Mouse (Mus musculus) CH12.LX (cell line): ENCODE data around the gene Cdk4. TPM values are rescaled to one million over a fixed set of nuclear protein-coding genes. Genes with fewer than 3 reads are reported as not detected.

ENCODE experiments used
- DNase-seq: peaks from one replicate; pipeline ENCODE4 v3.0.0-alpha.2; 2013; ENCODE audit errors: extremely low read depth
- H3K27ac ChIP-seq: 2 replicates; pipeline ENCODE4 v1.5.1; 2012; ENCODE audit warnings: low read depth, mild to moderate bottlenecking, control low read depth, moderate library complexity; ENCODE audit not compliant: insufficient read depth
- H3K27me3 ChIP-seq: replicated peaks from 2 replicates; pipeline ENCODE3; 2012; ENCODE audit warnings: inconsistent platforms
- H3K36me3 ChIP-seq, 2 experiments: replicated peaks in 1 of 2; 2 replicates each; pipeline versions ENCODE3 to v1.6.1; 2012; ENCODE audit warnings: inconsistent platforms in 1 of 2, low read length in 1 of 2, mild to moderate bottlenecking in 1 of 2, mixed read lengths in 1 of 2, moderate library complexity in 1 of 2; ENCODE audit not compliant: control insufficient read depth in 1 of 2, insufficient read depth in 1 of 2
- H3K4me1 ChIP-seq, 2 experiments: 2 replicates each; pipeline ENCODE4 v1.6.1; 2012; ENCODE audit warnings: inconsistent platforms in 1 of 2, moderate library complexity in 1 of 2; ENCODE audit not compliant: insufficient read depth in 2 of 2, control insufficient read depth in 1 of 2
- H3K4me2 ChIP-seq: 2 replicates; pipeline ENCODE4 v1.6.1; 2012; ENCODE audit warnings: low read depth, mild to moderate bottlenecking, control low read depth; ENCODE audit not compliant: poor library complexity, insufficient read depth, severe bottlenecking
- H3K4me3 ChIP-seq, 3 experiments: fragments of 150-350 bp in 1 of 3; sonication (generic) in 1 of 3; replicated peaks in 1 of 3; 2 replicates each; pipeline versions ENCODE3 to v1.5.1; 2011 to 2012; ENCODE audit warnings: low read depth in 2 of 3, low read length in 2 of 3, mild to moderate bottlenecking in 2 of 3, moderate library complexity in 2 of 3, control low read depth in 1 of 3, improper control_type of control experiment in 1 of 3, inconsistent platforms in 1 of 3, mixed read lengths in 1 of 3; ENCODE audit not compliant: poor library complexity in 1 of 3
- H3K79me2 ChIP-seq: replicated peaks from 2 replicates; pipeline ENCODE4 v1.6.1; 2012; ENCODE audit warnings: mild to moderate bottlenecking, moderate library complexity; ENCODE audit not compliant: control insufficient read depth, poor library complexity, insufficient read depth, severe bottlenecking; ENCODE audit errors: extremely low read depth
- H3K9ac ChIP-seq: 2 replicates; pipeline ENCODE4 v1.6.1; 2012; ENCODE audit warnings: low read depth, mild to moderate bottlenecking, control low read depth, moderate library complexity; ENCODE audit not compliant: insufficient read depth
- H3K9me3 ChIP-seq: replicated peaks from 2 replicates; pipeline ENCODE3; 2012; ENCODE audit warnings: low read length, inconsistent platforms, mixed read lengths
- CTCF ChIP-seq, 2 experiments: IDR thresholded peaks in 1 of 2; conservative IDR thresholded peaks in 1 of 2; 2 replicates each; pipeline ENCODE4 v1.5.1; 2011 to 2012; ENCODE audit warnings: low read depth in 2 of 2, low read length in 2 of 2, improper control_type of control experiment in 1 of 2, inconsistent platforms in 1 of 2, mild to moderate bottlenecking in 1 of 2, moderate library complexity in 1 of 2
- HCFC1 ChIP-seq: IDR thresholded peaks from 2 replicates; pipeline ENCODE4 v1.6.1; 2012; ENCODE audit warnings: low read depth, mild to moderate bottlenecking, inconsistent platforms, low read length, improper control_type of control experiment
- IRF4 ChIP-seq: IDR thresholded peaks from 2 replicates; pipeline ENCODE4 v1.6.1; 2014; ENCODE audit warnings: low read depth, mild to moderate bottlenecking, inconsistent platforms, low read length, improper control_type of control experiment
- JUND ChIP-seq: conservative IDR thresholded peaks from 2 replicates; pipeline ENCODE4 v1.6.1; 2011; ENCODE audit warnings: low read depth, low read length, improper control_type of control experiment
- MAX ChIP-seq: IDR thresholded peaks from 2 replicates; pipeline ENCODE4 v1.6.1; 2011; ENCODE audit warnings: low read length, improper control_type of control experiment
- USF2 ChIP-seq: conservative IDR thresholded peaks from 2 replicates; pipeline ENCODE4 v1.6.1; 2011; ENCODE audit warnings: low read depth, low read length, improper control_type of control experiment
- ZNF384 ChIP-seq: IDR thresholded peaks from 2 replicates; pipeline ENCODE4 v1.6.1; 2012; ENCODE audit warnings: low read depth, low read length, improper control_type of control experiment, inconsistent platforms
- dilution Hi-C: fragments of 300-500 bp; cut with MboI; formaldehyde crosslinking; loops from 2 replicates; pipeline ENCODE4 v1.14.3; 2020; ENCODE audit warnings: low sequenced_read_pairs; ENCODE audit not compliant: extremely low pct_unique_long_range_greater_than_20kb, extremely low pct_ligation_motif_present
- in situ Hi-C: fragments of 300-500 bp; cut with MboI; formaldehyde crosslinking; loops from 3 replicates; pipeline ENCODE4 v1.14.3; 2019; ENCODE audit warnings: low sequenced_read_pairs, low pct_ligation_motif_present, low pct_unique_long_range_greater_than_20kb, mixed read lengths
- polyA plus RNA-seq: library from polyadenylated mRNA; unstranded; fragments of >175 nt; gene quantifications from 2 replicates; pipeline ENCODE4 v1.2.1, GENCODE M21; 2012; ENCODE audit warnings: low read depth; ENCODE audit not compliant: insufficient read length
- total RNA-seq, 2 experiments: library from RNA; depleted of rRNA; stranded (reverse); fragments of 300-350 nt in 1 of 2; fragments of >200 nt in 1 of 2; gene quantifications; 2 replicates each; pipeline ENCODE4 v1.2.3; 2012 to 2014

The Cdk4 gene
- total and polyA plus RNA-seq, 3 experiments = 257 to 921 (median 864) TPM

- no peaks in the 10 kb centered on the region for H3K9me3 ChIP-seq
- DNase-seq = peak; percentile 41
- H3K27me3 ChIP-seq = no peaks in the 10 kb centered on the region
- H3K36me3 ChIP-seq = peaks cover 52 to 84% of the 10 kb centered on the region in 2 experiments
- no peak overlapping the region for H3K9ac ChIP-seq
- no peak overlapping the region for H3K4me2 ChIP-seq
- TF ChIP-seq HCFC1 = no peak
- no peak for TF ChIP-seq MAX
- TF ChIP-seq IRF4 = no peak
- peak; percentile 50; the same call in 1 of the 2 replicates for TF ChIP-seq JUND
- peak; percentile 57; the same call in 1 of the 2 replicates for TF ChIP-seq ZNF384
- TF ChIP-seq CTCF (conservative IDR thresholded peaks at IDR 0.05 in 1 of 2, IDR thresholded peaks at IDR 0.05 in 1 of 2; ENCODE audit: low read depth in 2 of 2, low read length in 2 of 2) = peak in 1 of 2 experiments; percentile 54; a peak in 3 of 4 replicates
- TF ChIP-seq USF2 = no peak
- dilution Hi-C loops = no loop called here
- peaks cover 0 to 18% of the 10 kb centered on the region in 2 experiments; a peak in 2 of 4 replicates for H3K4me1 ChIP-seq
- H3K79me2 ChIP-seq = no peaks in the 10 kb centered on the region
- in situ Hi-C loops = no loop called here
- no peak overlapping the region for H3K27ac ChIP-seq
- H3K4me3 ChIP-seq = no peak overlapping the region
These were observed 51.7 kb downstream of the Cdk4 start for GRCm38 (mm10) chr10:127115068-127115467.

Other genes starting within 250 kb of the Cdk4 start
- gene Atp23, start 162.2 kb upstream of the Cdk4 start, total RNA-seq (2012; rRNA removed) = 16.7 and 19.8 TPM in 2 replicates
- gene Atp23, start 162.2 kb upstream of the Cdk4 start, total RNA-seq (2014; rRNA removed) = 15.4 and 17.2 TPM in 2 replicates
- gene Atp23, start 162.2 kb upstream of the Cdk4 start, polyA plus RNA-seq = 16.9 and 18.9 TPM in 2 replicates
- gene Ctdsp2, start 84.8 kb upstream of the Cdk4 start, total RNA-seq (2012; rRNA removed) = 13.2 and 20.2 TPM in 2 replicates
- gene Ctdsp2, start 84.8 kb upstream of the Cdk4 start, total RNA-seq (2014; rRNA removed) = 7.5 and 8.9 TPM in 2 replicates
- gene Ctdsp2, start 84.8 kb upstream of the Cdk4 start, polyA plus RNA-seq = 17.7 and 21.9 TPM in 2 replicates
- 2.1 and 2.7 TPM in 2 replicates for gene Avil, start 62.8 kb upstream of the Cdk4 start, total RNA-seq (2012; rRNA removed)
- gene Avil, start 62.8 kb upstream of the Cdk4 start, total RNA-seq (2014; rRNA removed) = 8.2 and 9.9 TPM in 2 replicates
- gene Avil, start 62.8 kb upstream of the Cdk4 start, polyA plus RNA-seq = 18.8 and 20.0 TPM in 2 replicates
- gene Tsfm, start 32.7 kb upstream of the Cdk4 start, total RNA-seq (2012; rRNA removed) = 72.0 and 78.0 TPM in 2 replicates
- 88.9 and 93.9 TPM in 2 replicates for gene Tsfm, start 32.7 kb upstream of the Cdk4 start, total RNA-seq (2014; rRNA removed)
- 53.0 and 53.2 TPM in 2 replicates for gene Tsfm, start 32.7 kb upstream of the Cdk4 start, polyA plus RNA-seq
- gene Mettl1, start 22.1 kb upstream of the Cdk4 start, total RNA-seq (2012; rRNA removed) = 28.4 and 32.7 TPM in 2 replicates
- 19.6 and 21.6 TPM in 2 replicates for gene Mettl1, start 22.1 kb upstream of the Cdk4 start, total RNA-seq (2014; rRNA removed)
- 44.0 and 49.4 TPM in 2 replicates for gene Mettl1, start 22.1 kb upstream of the Cdk4 start, polyA plus RNA-seq
- 0.76 and 0.98 TPM in 2 replicates for gene Eef1akmt3, start 22.0 kb upstream of the Cdk4 start, total RNA-seq (2012; rRNA removed)
- 0.62 and 0.78 TPM in 2 replicates for gene Eef1akmt3, start 22.0 kb upstream of the Cdk4 start, total RNA-seq (2014; rRNA removed)
- 1.1 and 1.2 TPM in 2 replicates for gene Eef1akmt3, start 22.0 kb upstream of the Cdk4 start, polyA plus RNA-seq
- gene Cyp27b1, start 15.3 kb upstream of the Cdk4 start, total RNA-seq (2012; rRNA removed) = 0.34 and 0.42 TPM in 2 replicates
- 0.32 TPM in 2 replicates for gene Cyp27b1, start 15.3 kb upstream of the Cdk4 start, total RNA-seq (2014; rRNA removed)
- 0.89 and 1.4 TPM in 2 replicates for gene Cyp27b1, start 15.3 kb upstream of the Cdk4 start, polyA plus RNA-seq
- 3.4 and 3.6 TPM in 2 replicates for gene March9, start 3.4 kb upstream of the Cdk4 start, total RNA-seq (2012; rRNA removed)
- gene March9, start 3.4 kb upstream of the Cdk4 start, total RNA-seq (2014; rRNA removed) = 0.58 and 0.68 TPM in 2 replicates
- gene March9, start 3.4 kb upstream of the Cdk4 start, polyA plus RNA-seq = 0.97 and 1.0 TPM in 2 replicates
- gene Tspan31, start 6.7 kb downstream of the Cdk4 start, total RNA-seq (2012; rRNA removed) = 81.5 and 85.9 TPM in 2 replicates
- gene Tspan31, start 6.7 kb downstream of the Cdk4 start, total RNA-seq (2014; rRNA removed) = 110 and 148 TPM in 2 replicates
- gene Tspan31, start 6.7 kb downstream of the Cdk4 start, polyA plus RNA-seq = 72.8 and 79.9 TPM in 2 replicates
- 43.5 and 46.0 TPM in 2 replicates for gene Agap2, start 11.8 kb downstream of the Cdk4 start, total RNA-seq (2012; rRNA removed)
- 24.8 and 27.8 TPM in 2 replicates for gene Agap2, start 11.8 kb downstream of the Cdk4 start, total RNA-seq (2014; rRNA removed)
- gene Agap2, start 11.8 kb downstream of the Cdk4 start, polyA plus RNA-seq = 26.1 and 27.8 TPM in 2 replicates
- 81.1 and 82.7 TPM in 2 replicates for gene Os9, start 57.6 kb downstream of the Cdk4 start, total RNA-seq (2012; rRNA removed)
- gene Os9, start 57.6 kb downstream of the Cdk4 start, total RNA-seq (2014; rRNA removed) = 41.0 and 42.8 TPM in 2 replicates
- 61.9 and 78.2 TPM in 2 replicates for gene Os9, start 57.6 kb downstream of the Cdk4 start, polyA plus RNA-seq
- 15.5 and 17.5 TPM in 2 replicates for gene B4galnt1, start 101.7 kb downstream of the Cdk4 start, total RNA-seq (2012; rRNA removed)
- gene B4galnt1, start 101.7 kb downstream of the Cdk4 start, total RNA-seq (2014; rRNA removed) = 0.74 and 0.98 TPM in 2 replicates
- gene B4galnt1, start 101.7 kb downstream of the Cdk4 start, polyA plus RNA-seq = 1.9 and 2.3 TPM in 2 replicates
- gene Slc26a10, start 117.1 kb downstream of the Cdk4 start, total RNA-seq (2012; rRNA removed) = 1.2 and 1.7 TPM in 2 replicates
- gene Slc26a10, start 117.1 kb downstream of the Cdk4 start, total RNA-seq (2014; rRNA removed) = 0.05 TPM in 2 replicates
- gene Slc26a10, start 117.1 kb downstream of the Cdk4 start, polyA plus RNA-seq = 0.16 and 0.44 TPM in 2 replicates
- 8.6 and 8.7 TPM in 2 replicates for gene Arhgef25, start 126.5 kb downstream of the Cdk4 start, total RNA-seq (2012; rRNA removed)
- gene Arhgef25, start 126.5 kb downstream of the Cdk4 start, total RNA-seq (2014; rRNA removed) = 3.3 and 4.0 TPM in 2 replicates
- 8.3 and 11.1 TPM in 2 replicates for gene Arhgef25, start 126.5 kb downstream of the Cdk4 start, polyA plus RNA-seq
- gene Dtx3, start 132.2 kb downstream of the Cdk4 start, total RNA-seq (2012; rRNA removed) = 26.9 and 27.6 TPM in 2 replicates
- gene Dtx3, start 132.2 kb downstream of the Cdk4 start, total RNA-seq (2014; rRNA removed) = 18.9 and 19.2 TPM in 2 replicates
- gene Dtx3, start 132.2 kb downstream of the Cdk4 start, polyA plus RNA-seq = 51.2 and 54.4 TPM in 2 replicates
- gene Pip4k2c, start 148.1 kb downstream of the Cdk4 start, total RNA-seq (2012; rRNA removed) = 22.7 TPM in 2 replicates
- 12.5 and 13.3 TPM in 2 replicates for gene Pip4k2c, start 148.1 kb downstream of the Cdk4 start, total RNA-seq (2014; rRNA removed)
- 23.3 and 24.7 TPM in 2 replicates for gene Pip4k2c, start 148.1 kb downstream of the Cdk4 start, polyA plus RNA-seq
- 1.3 and 2.1 TPM in 2 replicates for gene Kif5a, start 199.8 kb downstream of the Cdk4 start, total RNA-seq (2012; rRNA removed)
- gene Kif5a, start 199.8 kb downstream of the Cdk4 start, total RNA-seq (2014; rRNA removed) = not detected in 2 replicates
- 0.14 and 0.46 TPM in 2 replicates for gene Kif5a, start 199.8 kb downstream of the Cdk4 start, polyA plus RNA-seq
- gene Dctn2, start 202.8 kb downstream of the Cdk4 start, total RNA-seq (2012; rRNA removed) = 88.5 and 91.9 TPM in 2 replicates
- gene Dctn2, start 202.8 kb downstream of the Cdk4 start, total RNA-seq (2014; rRNA removed) = 66.3 and 67.3 TPM in 2 replicates
- 79.1 and 94.1 TPM in 2 replicates for gene Dctn2, start 202.8 kb downstream of the Cdk4 start, polyA plus RNA-seq
- 2.7 and 3.3 TPM in 2 replicates for gene Mbd6, start 225.5 kb downstream of the Cdk4 start, total RNA-seq (2012; rRNA removed)
- 0.51 and 0.74 TPM in 2 replicates for gene Mbd6, start 225.5 kb downstream of the Cdk4 start, total RNA-seq (2014; rRNA removed)
- 16.5 and 17.7 TPM in 2 replicates for gene Mbd6, start 225.5 kb downstream of the Cdk4 start, polyA plus RNA-seq
- gene Mars, start 248.3 kb downstream of the Cdk4 start, total RNA-seq (2012; rRNA removed) = 224 and 234 TPM in 2 replicates
- 110 and 143 TPM in 2 replicates for gene Mars, start 248.3 kb downstream of the Cdk4 start, total RNA-seq (2014; rRNA removed)
- gene Mars, start 248.3 kb downstream of the Cdk4 start, polyA plus RNA-seq = 161 and 177 TPM in 2 replicates